Mouse (Mus musculus): ENCODE results near the gene Tmem247. TPM values are rescaled to one million over a fixed set of nuclear protein-coding genes. Genes with fewer than 3 reads are reported as not detected.

Gene Tmem247
- polyA plus RNA-seq, 1 experiment = not detected

GRCm38 (mm10) chr17:86905297-86906135 lies 11.6 kb upstream of the Tmem247 start:
- no peaks in the 10 kb centered on the region for H3K36me3 ChIP-seq (ENCODE audit: control insufficient read depth, insufficient read depth, low read length)
- WGBS = 48% methylated on average over 19 of the region's 19 CpGs
- no peaks in the 10 kb centered on the region for H3K27me3 ChIP-seq (ENCODE audit: control insufficient read depth, insufficient read depth, low read length)
- no peak overlapping the region for H3K4me3 ChIP-seq (ENCODE audit: low read depth, low read length)
- no peaks in the 10 kb centered on the region for H3K4me1 ChIP-seq (ENCODE audit: control insufficient read depth, insufficient read depth, insufficient read length, low read length)
- no peak overlapping the region for H3K27ac ChIP-seq (ENCODE audit: insufficient read depth, low read depth, low read length)
- TF ChIP-seq CTCF (IDR thresholded peaks at IDR 0.05; ENCODE audit: extremely low read depth, insufficient read length, insufficient replicate concordance, low read depth, low read length) (peak; percentile 20; the same call in 1 of the 2 replicates), POLR2A (IDR thresholded peaks at IDR 0.05; ENCODE audit: low read depth, low read length) (no peak)

GRCm38 (mm10) chr17:86906136-86906461 lies 11.0 kb upstream of the Tmem247 start:
- H3K4me3 ChIP-seq (ENCODE audit: low read depth, low read length) = no peak overlapping the region
- WGBS = 3% methylated on average over 9 of the region's 9 CpGs
- H3K27ac ChIP-seq (ENCODE audit: insufficient read depth, low read depth, low read length) = no peak overlapping the region
- TF ChIP-seq CTCF (IDR thresholded peaks at IDR 0.05; ENCODE audit: extremely low read depth, insufficient read length, insufficient replicate concordance, low read depth, low read length) (peak; percentile 79; the same call in 1 of the 2 replicates), POLR2A (IDR thresholded peaks at IDR 0.05; ENCODE audit: low read depth, low read length) (no peak)
- no peaks in the 10 kb centered on the region for H3K4me1 ChIP-seq (ENCODE audit: control insufficient read depth, insufficient read depth, insufficient read length, low read length)
- no peaks in the 10 kb centered on the region for H3K27me3 ChIP-seq (ENCODE audit: control insufficient read depth, insufficient read depth, low read length)
- no peaks in the 10 kb centered on the region for H3K36me3 ChIP-seq (ENCODE audit: control insufficient read depth, insufficient read depth, low read length)

GRCm38 (mm10) chr17:86906601-86907000 lies 10.5 kb upstream of the Tmem247 start:
- H3K27me3 ChIP-seq (ENCODE audit: control insufficient read depth, insufficient read depth, low read length) = no peaks in the 10 kb centered on the region
- TF ChIP-seq POLR2A (IDR thresholded peaks at IDR 0.05; ENCODE audit: low read depth, low read length) (no peak), CTCF (IDR thresholded peaks at IDR 0.05; ENCODE audit: extremely low read depth, insufficient read length, insufficient replicate concordance, low read depth, low read length) (peak; percentile 10; the same call in 1 of the 2 replicates)
- 26% methylated on average over 6 of the region's 6 CpGs for WGBS
- no peak overlapping the region for H3K27ac ChIP-seq (ENCODE audit: insufficient read depth, low read depth, low read length)
- no peaks in the 10 kb centered on the region for H3K4me1 ChIP-seq (ENCODE audit: control insufficient read depth, insufficient read depth, insufficient read length, low read length)
- H3K36me3 ChIP-seq (ENCODE audit: control insufficient read depth, insufficient read depth, low read length) = no peaks in the 10 kb centered on the region
- no peak overlapping the region for H3K4me3 ChIP-seq (ENCODE audit: low read depth, low read length)

- Histone ChIP-seq H3K4me1 (ENCODE audit: control insufficient read depth, insufficient read depth, insufficient read length, low read length) (no peaks in the 10 kb centered on the region), H3K36me3 (ENCODE audit: control insufficient read depth, insufficient read depth, low read length) (no peaks in the 10 kb centered on the region), H3K4me3 (ENCODE audit: low read depth, low read length) (no peak overlapping the region), H3K27me3 (ENCODE audit: control insufficient read depth, insufficient read depth, low read length) (no peaks in the 10 kb centered on the region), H3K27ac (ENCODE audit: insufficient read depth, low read depth, low read length) (no peak overlapping the region)
- 93% methylated on average over 3 of the region's 3 CpGs for WGBS
- TF ChIP-seq CTCF (IDR thresholded peaks at IDR 0.05; ENCODE audit: extremely low read depth, insufficient read length, insufficient replicate concordance, low read depth, low read length) (no peak), POLR2A (IDR thresholded peaks at IDR 0.05; ENCODE audit: low read depth, low read length) (no peak)
These were observed 10.1 kb upstream of the Tmem247 start for GRCm38 (mm10) chr17:86907092-86907491.

- H3K4me1 ChIP-seq (ENCODE audit: control insufficient read depth, insufficient read depth, insufficient read length, low read length) = no peaks in the 10 kb centered on the region
- WGBS = 76% methylated on average over 8 of the region's 8 CpGs
- TF ChIP-seq CTCF (IDR thresholded peaks at IDR 0.05; ENCODE audit: extremely low read depth, insufficient read length, insufficient replicate concordance, low read depth, low read length) = no peak
- TF ChIP-seq POLR2A (IDR thresholded peaks at IDR 0.05; ENCODE audit: low read depth, low read length) = no peak
These were observed 8.8 kb upstream of the Tmem247 start for GRCm38 (mm10) chr17:86908316-86908715.

GRCm38 (mm10) chr17:86909733-86910495 lies 7.2 kb upstream of the Tmem247 start:
- no peak; the same call in 1 of the 2 replicates for TF ChIP-seq CTCF (IDR thresholded peaks at IDR 0.05; ENCODE audit: extremely low read depth, insufficient read length, insufficient replicate concordance, low read depth, low read length)
- TF ChIP-seq POLR2A (IDR thresholded peaks at IDR 0.05; ENCODE audit: low read depth, low read length) = no peak
- H3K36me3 ChIP-seq (ENCODE audit: control insufficient read depth, insufficient read depth, low read length) = no peaks in the 10 kb centered on the region
- no peaks in the 10 kb centered on the region for H3K27me3 ChIP-seq (ENCODE audit: control insufficient read depth, insufficient read depth, low read length)
- no peak overlapping the region for H3K27ac ChIP-seq (ENCODE audit: insufficient read depth, low read depth, low read length)
- H3K4me3 ChIP-seq (ENCODE audit: low read depth, low read length) = no peak overlapping the region
- WGBS = 69% methylated on average over 14 of the region's 14 CpGs
- H3K4me1 ChIP-seq (ENCODE audit: control insufficient read depth, insufficient read depth, insufficient read length, low read length) = no peaks in the 10 kb centered on the region

More at GRCm38 (mm10) chr17:86908316-86908715, 8.8 kb upstream of the Tmem247 start:
- no peaks in the 10 kb centered on the region for H3K36me3 ChIP-seq (ENCODE audit: control insufficient read depth, insufficient read depth, low read length)
- H3K27me3 ChIP-seq (ENCODE audit: control insufficient read depth, insufficient read depth, low read length) = no peaks in the 10 kb centered on the region
- no peak overlapping the region for H3K4me3 ChIP-seq (ENCODE audit: low read depth, low read length)
- no peak overlapping the region for H3K27ac ChIP-seq (ENCODE audit: insufficient read depth, low read depth, low read length)

GRCm38 (mm10) chr17:86911261-86911660 lies 5.9 kb upstream of the Tmem247 start:
- Histone ChIP-seq H3K27ac (ENCODE audit: insufficient read depth, low read depth, low read length) (no peak overlapping the region), H3K27me3 (ENCODE audit: control insufficient read depth, insufficient read depth, low read length) (no peaks in the 10 kb centered on the region), H3K4me3 (ENCODE audit: low read depth, low read length) (no peak overlapping the region), H3K36me3 (ENCODE audit: control insufficient read depth, insufficient read depth, low read length) (no peaks in the 10 kb centered on the region), H3K4me1 (ENCODE audit: control insufficient read depth, insufficient read depth, insufficient read length, low read length) (no peaks in the 10 kb centered on the region)
- TF ChIP-seq CTCF (IDR thresholded peaks at IDR 0.05; ENCODE audit: extremely low read depth, insufficient read length, insufficient replicate concordance, low read depth, low read length) (no peak), POLR2A (IDR thresholded peaks at IDR 0.05; ENCODE audit: low read depth, low read length) (no peak)
- 64% methylated on average over 5 of the region's 5 CpGs for WGBS

Data from small intestine, adult 2 months (tissue).